Mouse (Mus musculus) liver, embryonic 13.5 days (tissue): ENCODE measurements around the gene Fis1. TPM values are rescaled to one million over a fixed set of nuclear protein-coding genes. Genes with fewer than 3 reads are reported as not detected.

ENCODE experiments used
- ATAC-seq: fragments of 200-750 bp; cut with Nextera tagmentation; 2 replicates; pipeline ENCODE4 v1.8.0; 2017; ENCODE audit warnings: low read depth, mild to moderate bottlenecking, moderate number of reproducible peaks, moderate library complexity
- DNase-seq: peaks from one replicate; pipeline ENCODE4 v3.0.0; 2022
- H3K27ac ChIP-seq: fragments of 300-500 bp; sonication (generic); 2 replicates; pipeline ENCODE4 v1.5.1; 2015; ENCODE audit warnings: moderate library complexity, mild to moderate bottlenecking, inconsistent platforms
- H3K27me3 ChIP-seq: fragments of 300-500 bp; sonication (generic); 2 replicates; pipeline ENCODE4 v1.6.1; 2015; ENCODE audit warnings: mild to moderate bottlenecking, inconsistent platforms
- H3K36me3 ChIP-seq: fragments of 300-500 bp; sonication (generic); 2 replicates; pipeline ENCODE4 v1.6.1; 2015; ENCODE audit warnings: mild to moderate bottlenecking, inconsistent platforms
- H3K4me1 ChIP-seq: fragments of 300-500 bp; sonication (generic); replicated peaks from 2 replicates; pipeline ENCODE4 v1.6.1; 2015; ENCODE audit warnings: inconsistent platforms
- H3K4me2 ChIP-seq: fragments of 300-500 bp; sonication (generic); 2 replicates; pipeline ENCODE4 v1.6.1; 2015; ENCODE audit warnings: inconsistent platforms, mild to moderate bottlenecking, moderate library complexity
- H3K4me3 ChIP-seq: fragments of 300-500 bp; sonication (generic); replicated peaks from 2 replicates; pipeline ENCODE4 v1.5.1; 2015; ENCODE audit warnings: mild to moderate bottlenecking, inconsistent platforms
- H3K9ac ChIP-seq: fragments of 300-500 bp; sonication (generic); 2 replicates; pipeline ENCODE4 v1.6.1; 2015; ENCODE audit warnings: mild to moderate bottlenecking, inconsistent platforms
- H3K9me3 ChIP-seq: fragments of 300-500 bp; sonication (generic); replicated peaks from 2 replicates; pipeline ENCODE4 v1.6.1; 2016; ENCODE audit warnings: inconsistent platforms
- WGBS: fragments of 180-500 bp; shearing (Covaris S2); methylation state at CpG from one replicate; pipeline ENCODE4 v1.1.7; 2015; ENCODE audit not compliant: insufficient replicate concordance; 5-methylcytosine and 5-hydroxymethylcytosine counted together
- polyA plus RNA-seq: library from polyadenylated mRNA; unstranded; fragments of >200 nt; fragmentation: Nextera tagmentation; extraction: Ambion mirVana; gene quantifications from 2 replicates; pipeline ENCODE4 v1.2.1, GENCODE M21; 2015

Gene Fis1
- 190 and 196 TPM in 2 replicates for polyA plus RNA-seq

- DNase-seq: peak; percentile 94
- Histone ChIP-seq H3K27ac (peak within 1 kb of the TSS; percentile 58), H3K9me3 (no peaks in the 10 kb centered on the region), H3K4me1 (peaks cover 34% of the 10 kb centered on the region), H3K4me3 (peak within 1 kb of the TSS; percentile 78), H3K9ac (peak within 1 kb of the TSS; percentile 74), H3K4me2 (peak within 1 kb of the TSS; percentile 81), H3K27me3 (no peaks in the 10 kb centered on the region), H3K36me3 (peaks cover 3% of the 10 kb centered on the region; the same call in 1 of the 2 replicates)
- peak; percentile 98 for ATAC-seq
- under 1% methylated on average over 23 of the region's 23 CpGs for WGBS
Observed at GRCm38 (mm10) chr5:136953015-136953414, at the start of gene Fis1. Gene Fis1, plus strand, starts transcription at chr5:136953275.

GRCm38 (mm10) chr5:136904621-136905020 lies 48.5 kb upstream of the Fis1 start:
- Histone ChIP-seq H3K4me3 (no peak overlapping the region), H3K4me2 (no peak overlapping the region), H3K9me3 (no peaks in the 10 kb centered on the region), H3K27me3 (no peaks in the 10 kb centered on the region), H3K4me1 (peaks cover 12% of the 10 kb centered on the region; the same call in 1 of the 2 replicates), H3K36me3 (no peaks in the 10 kb centered on the region), H3K9ac (no peak overlapping the region), H3K27ac (no peak overlapping the region)
- ATAC-seq: no peak
- 30% methylated on average over 3 of the region's 3 CpGs for WGBS
- DNase-seq: no peak

GRCm38 (mm10) chr5:136905630-136906029 lies 47.4 kb upstream of the Fis1 start:
- ATAC-seq (no peak), DNase-seq (peak; percentile 13)
- Histone ChIP-seq H3K9ac (no peak overlapping the region), H3K27ac (no peak overlapping the region), H3K9me3 (no peaks in the 10 kb centered on the region), H3K4me2 (no peak overlapping the region), H3K4me1 (peaks cover 12% of the 10 kb centered on the region; the same call in 1 of the 2 replicates), H3K4me3 (no peak overlapping the region), H3K36me3 (no peaks in the 10 kb centered on the region), H3K27me3 (no peaks in the 10 kb centered on the region)
- 29% methylated on average over 7 of the region's 7 CpGs for WGBS

- ATAC-seq (no peak), DNase-seq (no peak)
- Histone ChIP-seq H3K4me2 (peak overlapping the region; percentile 54), H3K4me1 (peaks cover 12% of the 10 kb centered on the region; the same call in 1 of the 2 replicates), H3K27me3 (no peaks in the 10 kb centered on the region), H3K4me3 (peak overlapping the region; percentile 55), H3K9me3 (no peaks in the 10 kb centered on the region), H3K27ac (no peak overlapping the region), H3K9ac (no peak overlapping the region), H3K36me3 (no peaks in the 10 kb centered on the region)
- 36% methylated on average over 9 of the region's 9 CpGs for WGBS
Observed at GRCm38 (mm10) chr5:136907587-136907986, 45.5 kb upstream of the Fis1 start.

- H3K4me3 ChIP-seq: peak within 1 kb of the TSS; percentile 55
- DNase-seq: peak; percentile 57
- 6% methylated on average over 32 of the region's 32 CpGs for WGBS
- no peaks in the 10 kb centered on the region for H3K36me3 ChIP-seq
- no peaks in the 10 kb centered on the region for H3K27me3 ChIP-seq
- H3K9ac ChIP-seq: peak within 1 kb of the TSS; percentile 50
- peak within 1 kb of the TSS; percentile 54 for H3K4me2 ChIP-seq
- peak; percentile 66 for ATAC-seq
- H3K27ac ChIP-seq: no peak within 1 kb of the TSS
- H3K4me1 ChIP-seq: peaks cover 12% of the 10 kb centered on the region; the same call in 1 of the 2 replicates
- no peaks in the 10 kb centered on the region for H3K9me3 ChIP-seq
Observed at GRCm38 (mm10) chr5:136907991-136908857, 44.9 kb upstream of the Fis1 start, which contains the start of gene Ift22. Gene Ift22, plus strand, starts transcription at chr5:136908150.

GRCm38 (mm10) chr5:136914183-136914582 lies 38.9 kb upstream of the Fis1 start:
- Histone ChIP-seq H3K9ac (no peak overlapping the region), H3K4me2 (no peak overlapping the region), H3K4me1 (peaks cover 2% of the 10 kb centered on the region), H3K9me3 (no peaks in the 10 kb centered on the region), H3K4me3 (no peak overlapping the region), H3K27me3 (no peaks in the 10 kb centered on the region), H3K36me3 (no peaks in the 10 kb centered on the region), H3K27ac (no peak overlapping the region)
- DNase-seq: no peak
- ATAC-seq: no peak
- 74% methylated on average over 3 of the region's 3 CpGs for WGBS

- H3K9ac ChIP-seq: no peak overlapping the region
Observed at GRCm38 (mm10) chr5:136917613-136918242, 35.3 kb upstream of the Fis1 start.

GRCm38 (mm10) chr5:136918655-136919472 lies 34.2 kb upstream of the Fis1 start:
- 3% methylated on average over 38 of the region's 38 CpGs for WGBS
- peak; percentile 71 for DNase-seq
- ATAC-seq: peak; percentile 89

More at GRCm38 (mm10) chr5:136917613-136918242, 35.3 kb upstream of the Fis1 start:
- Histone ChIP-seq H3K4me3 (no peak overlapping the region), H3K9me3 (no peaks in the 10 kb centered on the region), H3K4me1 (peaks cover 20% of the 10 kb centered on the region), H3K4me2 (no peak overlapping the region), H3K36me3 (no peaks in the 10 kb centered on the region), H3K27me3 (no peaks in the 10 kb centered on the region), H3K27ac (no peak overlapping the region)
- WGBS: 86% methylated on average over 8 of the region's 8 CpGs
- no peak for ATAC-seq
- DNase-seq: no peak

GRCm38 (mm10) chr5:136919546-136920301 lies 33.4 kb upstream of the Fis1 start:
- Histone ChIP-seq H3K36me3 (no peaks in the 10 kb centered on the region; the same call in 1 of the 2 replicates), H3K27ac (peak overlapping the region; percentile 47; the same call in 1 of the 2 replicates), H3K4me2 (peak overlapping the region; percentile 87), H3K9ac (peak overlapping the region; percentile 73), H3K4me1 (peaks cover 24% of the 10 kb centered on the region), H3K4me3 (peak overlapping the region; percentile 66), H3K9me3 (no peaks in the 10 kb centered on the region), H3K27me3 (no peaks in the 10 kb centered on the region)
- ATAC-seq (no peak), DNase-seq (no peak)
- WGBS: 18% methylated on average over 17 of the region's 18 CpGs

More at GRCm38 (mm10) chr5:136918655-136919472, 34.2 kb upstream of the Fis1 start:
- no peaks in the 10 kb centered on the region for H3K9me3 ChIP-seq
- peak overlapping the region; percentile 73 for H3K9ac ChIP-seq
- peak overlapping the region; percentile 66 for H3K4me3 ChIP-seq
- peak overlapping the region; percentile 87 for H3K4me2 ChIP-seq
- H3K27ac ChIP-seq: peak overlapping the region; percentile 47; the same call in 1 of the 2 replicates
- H3K4me1 ChIP-seq: peaks cover 24% of the 10 kb centered on the region
- no peaks in the 10 kb centered on the region for H3K36me3 ChIP-seq
- no peaks in the 10 kb centered on the region for H3K27me3 ChIP-seq

- H3K4me3 ChIP-seq: no peak overlapping the region
- no peak for ATAC-seq
- 70% methylated on average over 9 of the region's 9 CpGs for WGBS
Observed at GRCm38 (mm10) chr5:136922830-136923229, 30.2 kb upstream of the Fis1 start.

More at GRCm38 (mm10) chr5:136922830-136923229, 30.2 kb upstream of the Fis1 start:
- DNase-seq: no peak
- Histone ChIP-seq H3K36me3 (peaks cover 5% of the 10 kb centered on the region; the same call in 1 of the 2 replicates), H3K9ac (no peak overlapping the region), H3K9me3 (no peaks in the 10 kb centered on the region), H3K27me3 (no peaks in the 10 kb centered on the region), H3K4me2 (no peak overlapping the region), H3K27ac (no peak overlapping the region), H3K4me1 (peaks cover 24% of the 10 kb centered on the region)
